Mouse (Mus musculus) embryonic stem cell, embryonic (primary cell): ENCODE measurements at regions not wholly inside any gene's neighbourhood (a gene's known extent, or its start where the extent isn't known, plus 50 kb on each side); places are given as distances from the start of the nearest gene placed in this dataset.

Experiments
- CTCF ChIA-PET, 4 experiments: fragments of 300-600 bp in 2 of 4; fragments of 350-600 bp in 2 of 4; sonication (Branson Sonifier 250); formaldehyde crosslinking; loops; one replicate each; lab custom pipeline; 2022; ENCODE audit warnings: inconsistent platforms in 2 of 4; lab: Charles Lee
- POLR2A ChIA-PET, 4 experiments: fragments of 300-600 bp in 2 of 4; fragments of 350-600 bp in 2 of 4; sonication (Branson Sonifier 250); formaldehyde crosslinking; loops; one replicate each; lab custom pipeline; 2022; ENCODE audit warnings: antibody characterized with exemption in 4 of 4, inconsistent platforms in 1 of 4; lab: Charles Lee

DNA sequence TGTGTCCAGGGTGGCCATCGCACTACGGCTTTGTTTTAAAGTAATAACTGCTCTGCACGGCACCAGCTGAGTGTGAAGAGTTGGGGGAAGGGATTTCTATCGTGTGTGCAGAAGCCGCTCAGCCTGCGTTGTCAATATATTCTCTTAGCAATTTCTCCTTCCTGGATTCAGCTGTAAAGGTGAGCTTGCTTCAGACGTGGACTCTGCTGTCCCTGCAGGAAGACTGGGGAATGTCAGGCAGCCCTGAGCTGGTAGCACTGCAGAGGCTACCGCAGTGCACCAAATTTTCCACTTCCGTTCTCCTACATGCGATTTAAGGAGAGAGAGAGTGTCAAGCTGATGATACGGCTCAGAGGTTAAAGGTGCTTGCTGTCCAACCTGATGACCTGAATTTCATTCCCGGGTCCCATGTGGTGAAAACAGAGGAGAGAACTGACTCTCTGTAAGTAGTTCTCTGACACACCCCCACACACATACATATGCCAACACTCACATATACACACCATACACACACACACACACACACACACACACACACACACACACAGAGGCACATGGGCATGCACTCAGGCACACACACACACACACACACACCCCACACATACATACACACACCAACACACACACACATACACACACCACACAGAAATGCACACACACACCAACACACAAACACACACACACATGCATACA is 59.9 kb upstream of the Prelid3b start:
- ChIA-PET CTCF (interaction anchor here (0.5 to 1.1 kb wide), 6 partner anchors 11 to 222 kb away, joined by 3 to 9 read pairs (median 4); no protein-coding TSS in a partner anchor), POLR2A (no interaction called here)

DNA sequence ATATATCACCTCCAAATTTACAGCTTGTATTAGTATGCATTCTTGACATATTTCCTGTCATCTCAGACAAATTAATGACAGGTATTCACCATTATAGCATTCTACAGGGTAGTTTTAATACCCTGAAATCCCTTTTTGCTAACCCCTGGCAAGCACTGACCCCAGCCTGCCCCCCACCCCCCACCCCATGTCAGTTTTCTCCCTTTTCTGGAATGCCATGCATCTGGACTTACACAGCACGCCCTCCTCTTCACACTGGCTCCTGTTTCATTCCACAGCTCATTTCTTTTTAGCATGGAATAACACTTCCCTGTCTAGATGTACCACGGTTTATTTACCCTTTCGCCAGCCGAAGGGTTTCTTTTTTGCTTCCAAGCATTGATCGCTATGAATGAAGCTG is 67.8 kb upstream of the Prelid3b start:
- ChIA-PET CTCF (interaction anchor here in 1 of 4 experiments (1.1 kb wide), 1 partner anchor 133 kb away, joined by 3 read pairs; no protein-coding TSS in a partner anchor), POLR2A (interaction anchor here in 1 of 4 experiments (0.6 kb wide), 1 partner anchor 125 kb away, joined by 3 read pairs; no protein-coding TSS in a partner anchor)

DNA sequence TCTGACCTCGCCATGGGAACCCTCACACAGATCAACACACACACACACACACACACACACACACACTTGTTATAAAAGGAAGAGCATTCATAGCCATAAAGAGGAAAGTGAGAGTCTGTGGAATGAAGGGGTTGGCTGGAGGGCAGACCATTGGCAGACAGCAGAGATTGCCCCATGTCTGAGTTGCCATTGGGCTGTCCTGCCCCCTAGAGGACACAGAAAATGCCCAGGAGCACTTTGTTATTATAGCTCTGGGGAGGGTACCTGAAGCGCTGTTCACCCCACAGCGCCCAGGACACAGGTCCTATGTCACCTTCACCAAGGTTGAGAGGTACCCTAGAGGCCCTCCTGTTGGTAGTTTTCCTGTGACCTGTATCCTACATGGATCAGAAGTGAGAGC is 74.3 kb upstream of the Prelid3b start:
- CTCF ChIA-PET, result interaction anchor here in 2 of 4 experiments (0.7 to 1.6 kb wide), 3 partner anchors 236 to 616 kb away, joined by 3 to 4 read pairs (median 3); no protein-coding TSS in a partner anchor
- POLR2A ChIA-PET, result no interaction called here

DNA sequence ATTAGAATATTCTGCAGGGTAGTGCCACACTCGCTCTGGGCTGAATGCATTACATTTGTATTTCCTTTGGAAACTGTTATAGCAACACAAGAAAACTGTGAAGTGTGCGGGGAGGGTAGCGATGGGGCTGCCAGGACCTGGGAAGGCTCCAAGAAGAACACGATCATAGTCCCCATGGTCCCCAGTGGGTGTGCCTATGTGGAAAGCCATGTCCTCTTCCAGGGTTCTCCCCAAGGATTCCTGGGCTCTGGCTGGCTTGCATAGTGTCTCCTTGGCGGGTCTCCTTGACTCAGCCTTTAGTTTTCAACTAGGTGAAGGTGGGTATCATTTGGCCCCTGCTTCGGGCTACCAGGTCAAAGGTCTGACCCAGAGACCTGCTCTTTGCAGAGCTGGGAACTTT is 74.8 kb upstream of the Prelid3b start:
- POLR2A ChIA-PET, result no interaction called here
- CTCF ChIA-PET, result interaction anchor here in 3 of 4 experiments (0.5 to 1.6 kb wide), 4 partner anchors 236 to 616 kb away, joined by 3 to 4 read pairs (median 3); no protein-coding TSS in a partner anchor

DNA sequence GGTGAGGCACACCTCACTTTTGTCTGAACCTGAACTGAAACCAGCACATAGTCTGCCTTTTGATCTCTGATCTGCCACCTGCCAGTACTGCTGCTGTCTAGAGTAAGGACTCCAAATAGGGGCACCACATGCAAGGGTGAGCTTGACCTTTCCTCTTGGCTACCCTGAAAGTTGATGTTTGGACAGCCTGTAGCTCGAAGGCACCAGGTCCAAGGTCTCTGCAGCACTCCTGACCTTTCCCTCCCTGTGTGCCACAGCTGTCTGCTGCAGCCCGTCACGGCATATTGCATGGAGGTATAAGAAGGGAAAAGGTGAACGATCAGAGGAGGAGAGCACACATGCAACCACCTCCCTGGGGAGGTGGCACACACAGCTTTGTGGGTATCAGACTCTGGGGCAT is 75.9 kb upstream of the Prelid3b start:
- POLR2A ChIA-PET, result no interaction called here
- CTCF ChIA-PET, result no interaction called here

DNA sequence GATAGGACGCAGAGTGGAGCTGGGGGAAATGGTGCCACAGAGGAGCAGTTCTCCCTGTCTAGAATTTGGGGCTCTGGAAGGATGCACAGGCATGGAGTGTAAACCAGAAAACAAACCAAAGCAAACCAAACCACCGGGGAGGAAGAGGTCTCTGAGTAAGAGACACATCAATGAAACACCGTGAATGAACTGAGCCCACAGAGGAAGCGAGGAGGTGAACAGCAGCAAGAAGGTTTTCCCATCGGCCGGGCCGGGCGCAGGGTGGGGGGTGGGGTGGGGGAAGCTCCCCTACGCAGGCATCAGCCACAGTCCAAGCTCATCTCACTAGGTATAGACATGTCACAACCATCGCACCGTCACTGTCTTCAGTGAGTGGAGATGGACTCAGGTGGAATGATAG is 82.9 kb upstream of the Prelid3b start:
- CTCF ChIA-PET, result no interaction called here
- POLR2A ChIA-PET, result no interaction called here

GRCm38 (mm10) chr2:174561828-174562429 is 81.4 kb upstream of the Zfp831 start:
- POLR2A ChIA-PET, result interaction anchor here in 2 of 4 experiments (0.6 to 0.9 kb wide), 2 partner anchors 10 to 108 kb away, joined by 3 to 12 read pairs; no protein-coding TSS in a partner anchor
- CTCF ChIA-PET, result interaction anchor here in 1 of 4 experiments (0.5 kb wide), 1 partner anchor 250 kb away, joined by 6 read pairs; no protein-coding TSS in a partner anchor

DNA sequence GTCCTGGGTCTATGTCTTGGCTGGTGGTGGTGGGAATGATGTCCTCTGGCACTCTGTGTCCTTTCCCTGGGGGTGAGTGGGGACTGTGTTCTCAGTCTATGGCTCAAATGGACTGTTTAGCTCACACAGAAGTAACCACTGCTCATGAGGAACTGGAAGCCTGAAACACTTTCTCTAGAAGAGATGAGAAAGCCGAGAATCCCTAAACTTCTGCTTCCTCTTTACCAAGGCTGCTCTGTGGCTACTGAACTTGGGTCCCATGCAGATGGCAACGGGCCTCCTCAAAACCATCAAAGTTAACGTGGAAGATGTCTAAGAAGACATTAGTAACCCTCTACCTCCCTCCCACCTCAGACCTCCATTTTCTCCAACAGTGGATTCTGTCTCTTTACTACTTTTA is 79.4 kb upstream of the Zfp831 start:
- POLR2A ChIA-PET, result no interaction called here
- CTCF ChIA-PET, result interaction anchor here in 1 of 4 experiments (1.5 kb wide), 1 partner anchor 110 kb away, joined by 5 read pairs; no protein-coding TSS in a partner anchor

GRCm38 (mm10) chr2:174564817-174565216 is 78.5 kb upstream of the Zfp831 start:
- POLR2A ChIA-PET, result no interaction called here
- CTCF ChIA-PET, result interaction anchor here in 1 of 4 experiments (1.5 kb wide), 1 partner anchor 109 kb away, joined by 5 read pairs; no protein-coding TSS in a partner anchor

- ChIA-PET POLR2A (no interaction called here), CTCF (no interaction called here)
Measured at GRCm38 (mm10) chr2:174565891-174566290, 77.4 kb upstream of the Zfp831 start.

DNA sequence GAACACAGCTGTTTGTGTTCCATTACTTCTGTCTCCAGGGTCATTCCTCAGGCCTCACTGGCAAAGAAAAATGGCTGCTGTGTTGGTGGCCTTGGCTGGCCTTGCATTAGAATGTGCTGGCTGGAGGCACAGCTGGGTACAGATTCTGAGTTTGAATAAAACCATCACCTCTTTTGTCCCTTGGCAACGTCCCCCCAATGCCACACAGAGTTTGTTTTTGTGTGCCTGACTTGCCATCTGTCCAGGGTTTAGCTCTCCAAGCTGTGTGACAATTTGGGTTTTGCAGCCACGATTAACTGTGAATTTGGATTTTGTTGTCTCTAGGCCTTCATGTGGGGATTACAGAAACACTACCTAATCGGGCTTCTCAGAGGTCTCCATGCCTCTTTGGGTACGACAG is 76.6 kb upstream of the Zfp831 start:
- POLR2A ChIA-PET, result no interaction called here
- CTCF ChIA-PET, result interaction anchor here in 1 of 4 experiments (0.7 kb wide), 1 partner anchor 11 kb away, joined by 3 read pairs; no protein-coding TSS in a partner anchor

DNA sequence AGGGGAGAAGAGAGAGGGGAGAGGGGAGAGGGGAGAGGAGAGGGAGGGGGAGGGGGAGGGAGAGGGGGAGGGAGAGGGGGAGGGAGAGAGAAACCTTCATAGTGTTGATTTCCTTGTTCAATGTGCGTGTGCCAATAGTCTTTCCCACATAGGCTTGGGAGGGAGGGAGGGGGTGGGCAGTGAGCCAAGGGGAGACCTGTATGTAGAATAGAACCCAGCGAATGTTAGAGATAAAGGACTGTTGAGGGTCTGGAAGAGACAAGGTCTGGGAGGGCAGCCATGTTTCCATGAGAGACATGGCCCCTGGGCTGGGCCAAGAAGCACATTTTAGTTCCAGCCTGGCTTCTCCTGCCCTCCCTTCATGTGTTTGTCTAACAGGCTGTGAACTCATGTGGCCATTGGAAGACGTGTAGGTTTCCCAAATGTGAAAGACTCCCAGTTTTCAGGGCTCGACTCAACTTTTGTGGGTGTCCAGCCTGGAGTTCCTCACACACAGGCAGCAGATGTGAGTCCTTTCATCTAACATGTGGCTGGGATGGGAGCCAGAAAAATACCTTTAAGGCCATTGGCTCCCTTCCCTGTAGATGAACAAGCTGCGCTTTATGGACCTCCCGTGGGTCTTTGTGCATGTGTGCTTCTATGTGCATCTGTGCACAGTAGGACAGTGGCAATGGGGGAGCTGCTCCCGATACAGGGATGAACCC is 68.4 kb upstream of the Zfp831 start:
- CTCF ChIA-PET, result no interaction called here
- POLR2A ChIA-PET, result no interaction called here

DNA sequence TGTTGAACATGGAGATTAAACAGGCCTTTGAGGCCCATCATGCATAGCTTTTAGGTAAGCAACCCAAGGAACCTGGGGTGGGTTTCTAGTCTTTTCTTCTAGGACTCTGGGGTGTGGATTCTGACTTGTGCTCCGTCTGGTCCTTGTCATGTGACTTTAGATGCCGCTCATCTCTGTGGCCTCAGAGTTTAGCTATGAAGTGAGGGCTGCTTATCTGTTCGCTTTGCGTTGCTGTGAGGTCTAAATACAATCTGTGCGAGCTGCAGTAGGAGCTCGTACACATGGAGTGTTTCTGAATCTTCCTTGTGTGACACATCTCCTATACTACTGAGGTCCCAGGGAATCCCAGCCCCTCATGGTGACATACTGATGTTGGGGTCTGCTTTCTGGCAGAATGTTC is 67.8 kb upstream of the Zfp831 start:
- ChIA-PET CTCF (no interaction called here), POLR2A (no interaction called here)

GRCm38 (mm10) chr2:174580906-174581703 is 62.2 kb upstream of the Zfp831 start:
- CTCF ChIA-PET, result no interaction called here
- POLR2A ChIA-PET, result no interaction called here

DNA sequence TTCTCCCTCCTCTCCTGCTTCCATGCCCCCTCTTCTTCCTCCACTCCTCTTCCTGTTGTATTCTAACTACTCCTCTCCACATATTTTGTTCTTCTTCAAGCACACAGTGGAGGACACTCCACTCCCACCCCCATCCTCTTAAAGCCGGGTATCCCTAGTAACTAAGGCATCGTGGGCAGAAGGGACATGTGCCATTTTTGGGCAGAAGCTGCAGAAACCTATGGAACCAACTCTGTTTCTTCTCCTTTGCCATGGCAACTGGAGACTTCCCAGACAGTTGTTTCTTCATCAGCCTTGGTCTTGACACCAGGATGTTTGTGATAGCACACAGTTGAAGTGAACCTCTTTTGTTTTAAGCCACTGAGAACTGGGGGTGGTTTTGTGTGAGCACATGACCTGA is 59.1 kb upstream of the Zfp831 start:
- POLR2A ChIA-PET, result no interaction called here
- CTCF ChIA-PET, result no interaction called here
